Mouse (Mus musculus) lung, postnatal 10 days (tissue): ENCODE data around the gene Plppr1.
A peak's percentile ranks its signal among the peaks of the same experiment; 100 is the strongest.

Experiments
- DNase-seq: peaks from one replicate; pipeline ENCODE4 v3.0.0; 2021

Plppr1 gene

DNA sequence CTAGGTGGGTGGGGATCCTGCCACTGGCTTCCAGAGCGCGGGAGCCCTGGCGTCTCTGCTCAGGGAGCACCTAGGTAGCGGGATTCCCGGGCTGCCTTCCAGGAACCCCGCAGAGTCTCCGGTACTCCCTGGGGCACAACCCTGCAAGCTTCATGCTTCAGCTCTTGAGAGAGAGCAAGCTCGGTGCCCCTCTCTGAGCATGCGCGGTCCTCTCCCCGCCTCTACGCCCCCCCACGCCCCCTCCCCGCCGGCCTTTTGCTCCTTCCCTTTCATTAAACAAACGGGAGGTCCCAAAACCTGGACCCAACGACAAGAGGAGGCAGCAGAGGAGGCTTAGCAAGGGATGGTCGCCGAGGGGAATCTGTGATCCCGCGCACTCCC lies at the start of gene Plppr1:
TSS of gene Plppr1 (plus strand) at position 253 of the 381 bp plus-strand sequence.
- DNase-seq: peak; percentile 1

DNA sequence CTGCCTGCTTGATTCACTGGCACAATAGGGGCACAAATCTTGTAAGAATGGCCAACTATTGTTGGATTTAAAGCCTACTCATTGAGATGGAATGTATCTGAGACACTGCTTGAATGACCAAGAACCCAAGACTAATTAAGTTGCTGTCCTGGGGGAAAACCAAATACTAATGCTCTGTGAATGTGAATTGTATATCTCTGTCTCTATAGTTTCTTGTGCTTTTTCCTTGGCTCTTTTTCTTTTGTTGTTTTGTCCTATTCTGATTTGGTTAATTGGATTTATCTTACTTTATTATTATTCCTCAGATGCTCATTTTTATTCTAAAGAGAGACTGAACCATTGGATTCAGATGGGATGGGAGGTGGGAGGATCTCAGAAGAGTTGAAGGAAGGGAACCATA lies 42.4 kb upstream of the Plppr1 start:
- DNase-seq: no peak

DNA sequence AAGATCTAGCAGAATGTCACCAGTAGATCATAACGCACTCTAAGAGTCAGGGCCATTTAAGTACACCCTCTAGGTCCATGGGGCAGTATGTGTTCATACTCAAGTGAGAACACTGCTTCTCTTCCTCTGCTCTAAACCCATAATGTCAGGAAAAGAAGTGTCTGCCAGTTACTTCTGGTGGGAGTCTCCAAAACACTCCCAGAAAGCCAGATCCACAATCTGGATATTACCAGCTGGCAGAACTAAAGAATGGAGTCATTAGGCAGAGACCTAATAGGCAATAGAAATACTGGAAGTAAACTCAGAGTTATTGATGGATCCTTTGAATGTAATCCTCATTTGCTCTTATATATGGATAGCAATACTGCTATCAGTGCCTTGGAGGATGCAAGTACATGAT lies 35.9 kb upstream of the Plppr1 start:
- DNase-seq: no peak

DNA sequence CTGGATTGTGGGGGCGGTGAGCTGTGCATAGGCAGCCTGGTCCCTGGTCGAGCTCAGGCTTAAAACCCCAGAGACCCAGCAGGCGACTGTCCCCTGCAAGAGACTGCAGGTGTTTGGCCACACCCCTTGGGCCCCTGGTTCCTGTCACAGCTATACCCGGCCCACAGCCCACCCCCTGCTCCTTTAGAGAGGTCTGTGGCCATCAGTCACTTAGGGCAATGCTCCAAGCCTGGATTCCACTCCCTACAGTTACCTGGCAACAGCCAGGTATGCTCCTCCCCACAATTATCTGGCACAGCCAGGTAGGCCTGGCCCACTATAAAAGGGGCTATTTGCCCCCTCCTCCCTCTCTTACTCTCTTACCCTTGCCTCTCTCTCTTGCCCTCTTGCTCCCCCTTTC lies 20.8 kb upstream of the Plppr1 start:
- no peak for DNase-seq

DNA sequence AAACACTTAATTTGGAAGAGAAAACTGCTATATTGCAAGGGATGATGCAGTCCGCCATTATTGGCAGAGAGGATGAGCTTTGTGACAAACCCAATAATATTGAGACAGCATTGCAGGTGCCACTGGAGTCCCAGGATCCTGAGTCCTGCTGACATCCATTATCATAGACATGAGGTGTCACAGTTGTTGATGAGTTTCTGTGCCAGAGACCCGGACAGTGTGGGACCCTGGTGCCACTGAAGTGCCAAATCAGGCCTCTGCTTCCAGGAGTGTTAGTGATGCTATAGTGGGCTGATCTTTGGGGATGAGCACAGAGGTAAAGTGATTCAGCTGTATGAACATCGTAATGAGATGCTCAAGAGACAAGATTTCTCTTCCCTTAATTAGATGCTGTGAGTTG lies 19.2 kb upstream of the Plppr1 start:
- DNase-seq: no peak

DNA sequence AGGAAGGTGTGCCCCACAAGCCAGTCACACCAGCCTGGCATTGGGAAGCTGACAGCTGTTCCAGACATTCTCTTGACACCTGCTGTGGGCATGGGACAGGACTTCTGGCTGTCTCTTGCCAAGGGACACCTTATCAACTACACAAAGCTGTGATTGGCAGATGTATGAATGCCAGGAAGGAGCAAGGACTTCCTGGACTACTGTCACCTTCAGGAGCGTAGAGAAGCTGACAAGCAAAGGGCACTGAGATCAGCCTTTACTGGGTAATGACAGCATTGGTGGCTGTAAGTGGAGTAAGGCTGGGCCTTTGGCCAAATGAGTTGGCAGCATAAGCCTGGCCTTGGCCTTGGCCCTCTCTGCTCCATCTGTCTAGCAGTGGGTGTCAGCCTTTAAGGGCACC lies 17.4 kb upstream of the Plppr1 start:
- no peak for DNase-seq

DNA sequence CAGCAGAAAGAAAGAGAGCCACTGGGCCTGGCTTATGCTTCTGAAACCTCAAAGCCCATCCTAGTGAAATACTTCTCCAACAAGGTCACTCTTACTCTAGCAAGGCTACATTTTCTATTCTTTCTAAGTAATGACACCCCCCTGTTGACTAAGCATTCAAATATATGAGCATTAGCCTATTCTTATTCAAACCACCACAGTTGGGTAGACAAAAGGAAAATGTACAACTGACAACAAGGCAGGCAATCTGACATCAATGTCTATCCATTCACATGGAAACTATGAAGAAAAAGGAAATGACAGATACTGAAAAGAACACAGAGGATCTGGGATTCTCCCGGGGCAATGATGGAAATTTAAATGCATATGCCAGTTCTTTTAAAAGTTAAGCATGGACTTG lies 8.4 kb upstream of the Plppr1 start:
- no peak for DNase-seq

DNA sequence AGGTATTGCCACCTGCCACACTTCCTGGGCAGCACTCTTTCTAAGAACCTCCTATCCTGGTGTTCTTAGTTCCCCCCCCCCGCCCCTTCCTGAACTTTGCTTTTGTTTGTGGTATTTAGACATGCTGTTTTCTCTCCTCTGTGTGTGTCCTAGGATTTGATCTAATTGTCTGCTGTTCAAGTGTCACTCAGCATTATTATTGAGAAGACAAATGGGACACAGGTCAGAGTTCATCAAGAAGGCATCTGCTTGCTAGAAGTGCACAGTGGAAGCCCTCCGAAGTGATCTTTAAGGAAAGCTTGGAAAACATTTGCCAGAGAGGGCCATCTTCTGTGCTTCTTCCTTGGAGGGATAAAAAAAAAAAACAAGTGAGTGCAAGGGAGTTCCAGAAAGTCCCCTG lies 1.2 kb upstream of the Plppr1 start:
- no peak for DNase-seq

DNA sequence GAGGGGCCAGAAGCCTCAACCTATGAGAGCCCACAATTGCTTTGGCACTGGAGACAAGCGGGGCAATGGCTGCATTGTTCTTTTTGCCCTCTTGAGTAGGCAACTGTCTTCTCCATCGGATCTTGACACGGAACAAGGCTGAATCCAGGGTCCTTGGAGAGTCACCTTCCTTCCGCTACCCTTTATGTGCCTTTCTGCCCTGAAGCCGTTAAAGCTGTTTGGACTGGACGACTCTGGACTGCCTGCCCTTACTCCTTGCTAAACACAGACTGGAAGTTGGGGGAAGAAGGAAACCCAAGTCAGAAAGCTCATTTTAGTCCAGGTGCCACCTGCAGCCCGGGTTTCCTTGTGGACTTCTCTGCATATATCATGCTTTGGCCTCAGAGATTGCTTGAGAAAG lies 516 bp upstream of the Plppr1 start:
- DNase-seq: no peak

DNA sequence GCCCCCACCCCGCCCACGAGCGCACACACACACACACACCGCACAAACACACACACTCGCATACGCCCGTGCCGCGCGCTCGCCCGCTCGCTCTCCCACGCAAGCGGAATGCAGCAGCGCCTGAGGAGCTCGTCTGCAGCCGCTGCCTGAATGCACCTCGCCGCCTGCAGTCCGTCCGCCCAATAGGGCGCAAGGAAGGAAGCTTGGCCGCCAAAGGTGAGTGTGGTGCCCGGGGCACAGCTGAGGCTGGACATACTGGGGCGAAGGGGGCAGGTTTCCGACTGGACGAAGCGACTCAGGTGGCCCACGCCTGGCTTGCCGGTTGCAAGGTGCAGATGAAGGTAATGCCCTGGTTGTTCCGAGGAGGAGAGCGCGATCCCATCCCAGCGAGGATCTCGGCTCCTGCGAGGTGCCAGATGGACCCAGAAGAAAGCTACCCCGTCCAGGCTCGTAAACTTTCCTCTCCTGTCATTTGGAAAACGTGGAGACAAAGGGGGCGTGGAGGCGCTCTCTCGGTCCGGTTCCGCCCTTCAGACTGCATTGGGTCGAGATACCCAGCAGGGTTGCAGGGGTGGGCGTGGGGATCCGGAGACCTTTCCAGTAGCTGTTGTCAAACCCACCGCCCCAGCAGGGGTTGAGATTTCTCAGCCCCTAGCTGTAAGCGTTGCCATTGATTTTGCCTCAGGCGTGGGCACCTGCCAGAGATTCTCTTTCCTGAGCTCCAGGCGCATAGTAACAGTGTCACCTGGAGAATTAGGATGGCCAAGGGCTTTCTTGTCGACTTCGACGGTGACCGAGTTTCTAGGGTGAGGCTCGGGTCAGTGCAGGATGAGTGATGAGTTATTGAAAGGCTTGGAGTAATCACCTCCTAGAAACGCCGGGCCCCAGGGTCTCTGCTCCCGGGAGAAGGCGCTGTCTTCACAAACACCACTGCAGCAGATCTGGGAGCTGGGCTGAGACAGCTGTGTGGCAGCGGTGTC lies 619 bp downstream of the Plppr1 start:
- peak; percentile 3 for DNase-seq

DNA sequence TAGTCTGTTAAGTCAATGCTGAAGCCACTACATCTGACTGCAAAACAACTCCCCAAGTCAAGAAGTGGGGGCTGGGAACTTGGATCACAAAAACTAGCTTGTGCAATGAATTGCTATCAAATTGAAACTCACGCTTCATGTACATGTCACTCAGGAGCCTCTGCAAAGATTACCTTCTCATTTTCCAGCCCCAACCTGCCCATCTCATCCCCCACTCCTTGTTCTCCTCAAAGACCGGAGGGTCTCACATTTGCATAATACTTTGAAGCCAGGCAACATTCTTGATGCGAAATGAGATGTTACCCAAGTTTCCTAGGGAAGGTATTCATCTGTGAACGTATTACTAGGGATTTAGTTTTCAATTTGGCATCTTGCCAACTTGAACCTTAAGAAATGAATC lies 10.4 kb downstream of the Plppr1 start:
- no peak for DNase-seq

DNA sequence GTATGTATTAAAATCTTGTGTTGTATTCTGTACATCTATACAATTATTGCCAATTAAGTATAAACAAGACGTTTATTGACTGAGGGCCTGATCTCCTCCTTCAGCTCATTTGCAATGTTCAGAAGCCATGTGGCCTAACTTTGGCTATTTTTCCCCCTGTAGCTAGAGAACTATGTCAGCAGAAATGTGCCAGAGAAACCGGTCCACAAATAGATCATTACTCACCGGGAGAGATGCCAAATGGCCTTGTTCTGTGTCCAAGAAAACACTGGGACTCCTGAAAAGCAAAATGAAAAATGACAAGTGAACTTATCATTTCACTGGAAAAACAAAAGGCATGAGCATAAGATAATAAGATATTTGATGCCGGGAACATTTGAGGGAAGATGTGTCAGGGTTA lies 13.8 kb downstream of the Plppr1 start:
- peak; percentile 84 for DNase-seq

DNA sequence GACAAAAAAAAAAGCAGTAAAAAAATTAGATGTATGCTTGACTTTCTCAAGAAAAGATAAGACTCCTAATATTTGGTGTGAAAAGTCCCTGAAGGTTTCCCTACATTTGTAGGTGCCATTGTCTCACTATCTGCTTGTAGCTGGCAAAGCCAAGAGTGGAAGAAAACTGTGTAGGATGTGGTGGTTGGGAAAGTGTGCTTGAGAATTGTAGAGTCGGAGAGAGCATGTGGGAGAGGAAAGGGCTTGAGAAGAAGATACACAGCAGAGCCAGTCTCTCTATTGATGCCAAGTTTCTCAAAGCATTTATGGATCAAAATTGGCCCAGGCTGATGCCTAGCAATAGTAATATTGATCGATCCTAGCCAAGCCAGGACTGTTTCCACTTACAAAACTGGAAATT lies 16.8 kb downstream of the Plppr1 start:
- no peak for DNase-seq

DNA sequence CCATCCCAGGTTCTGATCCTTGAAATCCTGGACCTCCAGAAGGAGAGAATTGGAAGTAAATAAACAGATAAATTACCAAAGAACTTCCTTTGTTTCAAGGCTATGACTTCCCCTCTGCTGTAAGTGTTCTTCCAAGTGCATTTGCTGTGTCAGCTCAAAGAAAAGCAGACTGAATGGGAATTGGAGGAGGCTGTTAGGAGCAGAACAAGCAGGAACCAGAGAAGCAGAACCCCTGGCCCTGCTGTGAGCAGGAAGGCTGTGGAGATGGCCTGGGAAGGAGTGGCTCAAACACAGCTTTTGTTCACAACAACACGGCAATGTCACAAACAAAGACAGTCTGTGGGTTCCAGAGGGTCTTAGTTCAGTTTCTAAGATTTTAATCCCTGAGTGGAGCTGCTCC lies 20.3 kb downstream of the Plppr1 start:
- no peak for DNase-seq

DNA sequence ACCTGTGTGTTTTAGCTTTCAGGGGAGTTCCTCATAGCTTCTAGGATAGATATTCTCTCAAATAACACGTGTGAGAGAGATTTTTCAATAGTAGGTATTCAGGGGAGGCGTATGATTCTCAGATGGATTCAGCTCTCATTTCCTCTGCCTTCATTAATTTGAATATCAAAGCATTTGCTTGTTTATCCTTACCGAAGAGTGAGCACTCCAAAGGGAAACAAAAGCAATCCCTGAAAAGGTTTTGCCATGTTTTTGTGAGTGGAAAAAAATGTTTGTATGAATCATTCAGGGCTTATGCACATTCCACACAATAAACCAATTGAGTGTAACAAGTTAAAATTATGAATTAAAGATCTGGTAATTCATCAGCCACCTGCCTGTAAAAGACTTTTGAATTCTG lies 29.1 kb downstream of the Plppr1 start:
- no peak for DNase-seq

DNA sequence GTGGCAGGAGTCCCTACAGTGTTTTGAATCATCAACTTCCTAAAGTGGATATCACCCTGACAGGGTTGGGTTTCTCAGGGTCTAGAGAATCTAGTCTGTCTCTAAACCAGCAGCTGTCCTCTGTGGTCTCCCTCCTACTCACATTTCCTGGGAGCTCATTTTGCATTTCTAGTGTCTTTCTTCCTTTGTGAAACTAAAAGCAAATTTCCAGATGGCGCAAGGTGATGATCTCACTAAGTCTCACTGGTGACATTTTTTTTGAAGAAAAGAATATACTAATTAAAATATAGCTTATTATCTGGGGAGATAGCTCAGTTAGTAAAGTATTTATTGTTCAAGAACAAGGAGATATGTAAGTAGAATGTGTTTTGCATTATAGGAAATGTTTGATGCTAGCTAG lies 31.4 kb downstream of the Plppr1 start:
- DNase-seq: no peak

DNA sequence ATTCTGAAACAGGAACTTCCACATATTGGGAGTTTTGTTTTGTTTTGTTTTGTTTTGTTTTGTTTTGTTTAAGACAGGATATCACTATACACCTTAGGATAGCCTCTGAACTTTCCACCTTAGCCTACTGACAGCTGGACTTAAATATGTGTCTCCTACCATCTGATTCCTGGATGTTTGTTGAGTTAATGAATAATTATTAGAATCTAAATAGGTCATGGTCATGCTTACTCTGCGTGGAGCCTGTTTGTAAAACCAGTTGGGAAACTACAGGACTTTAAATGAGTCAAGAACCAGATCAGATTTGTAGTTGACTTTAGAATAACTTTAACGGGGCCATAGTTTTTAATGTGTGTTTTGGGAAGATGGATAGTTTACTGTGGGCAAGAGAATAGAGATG lies 40.4 kb downstream of the Plppr1 start:
- DNase-seq: no peak

DNA sequence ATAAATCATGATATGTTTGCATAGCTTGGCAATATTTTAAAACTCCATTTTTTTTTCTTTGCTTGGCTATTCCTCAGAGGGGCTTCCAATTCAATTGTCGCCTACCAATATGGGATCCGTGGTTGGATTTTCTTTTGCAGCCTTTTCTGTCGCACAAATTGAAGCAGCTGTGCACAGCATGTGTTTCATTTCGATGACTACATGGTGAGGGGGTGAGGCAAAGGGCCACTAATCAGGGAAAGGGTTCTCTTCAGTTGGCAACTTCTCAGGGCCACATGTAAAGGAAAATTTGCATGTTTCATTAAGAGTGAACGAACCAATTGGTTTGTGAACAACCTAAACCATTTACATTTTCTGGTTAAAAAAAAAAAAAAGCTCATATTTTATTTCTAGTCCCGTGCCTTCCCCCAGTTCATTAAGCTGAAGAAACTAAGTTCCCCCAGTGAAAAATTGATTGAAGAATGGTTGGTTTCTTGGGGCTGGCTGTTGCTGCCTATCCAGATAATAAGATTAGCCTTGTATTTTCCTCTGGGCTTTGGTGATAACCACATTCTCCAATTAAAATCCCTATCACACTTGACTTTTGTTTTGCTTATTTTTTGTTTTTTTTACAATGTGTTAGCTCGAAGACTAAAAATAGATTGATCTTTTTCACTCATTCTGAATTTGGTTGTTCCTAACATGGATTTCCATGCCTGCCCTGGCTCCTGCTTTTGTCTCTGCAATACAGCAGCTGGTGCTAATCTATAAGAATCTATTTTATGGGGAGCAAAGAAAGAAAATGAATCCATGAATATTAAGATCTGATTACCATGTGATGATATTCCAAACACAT lies 43.1 kb downstream of the Plppr1 start:
- no peak for DNase-seq

DNA sequence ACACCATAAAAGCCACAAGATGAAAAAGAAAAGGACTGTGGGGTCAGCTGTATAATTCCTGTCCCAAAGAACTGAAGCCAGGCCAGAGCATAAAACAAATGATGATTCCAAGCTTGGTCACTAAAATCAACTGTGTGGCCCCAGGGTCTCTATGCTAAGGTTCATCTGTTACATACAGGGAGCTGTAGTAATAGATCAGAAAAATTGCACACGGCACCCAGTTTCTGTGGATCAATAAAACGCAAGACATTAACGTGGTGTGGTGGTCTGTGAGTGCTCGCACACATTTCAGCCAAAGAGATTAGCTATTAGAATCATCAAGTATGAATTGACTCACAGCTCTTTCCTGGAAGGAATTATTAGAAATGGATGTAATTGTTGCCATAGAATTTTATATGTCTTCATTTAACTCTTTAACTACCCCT lies 43.7 kb downstream of the Plppr1 start:
- DNase-seq: no peak

DNA sequence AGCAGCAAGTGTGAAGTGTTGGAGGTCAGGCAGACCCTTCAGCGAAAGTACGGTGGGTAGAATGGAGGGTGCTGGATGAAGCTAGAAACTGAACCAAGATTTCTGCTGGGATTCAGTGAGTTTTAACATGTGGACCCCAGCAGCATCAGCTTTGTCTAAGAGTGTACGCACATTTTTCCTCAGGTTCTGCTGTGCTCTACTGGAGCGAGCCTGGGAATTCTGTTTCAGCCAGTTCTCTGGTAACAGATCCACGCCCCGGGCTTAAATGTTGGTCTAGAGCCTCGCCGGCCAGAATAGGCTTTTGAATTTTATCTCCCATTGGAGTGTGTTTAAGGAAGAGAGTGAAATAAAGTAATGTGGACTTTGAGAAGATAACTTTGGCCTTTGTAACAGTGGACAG lies 45.8 kb downstream of the Plppr1 start:
- DNase-seq: no peak

DNA sequence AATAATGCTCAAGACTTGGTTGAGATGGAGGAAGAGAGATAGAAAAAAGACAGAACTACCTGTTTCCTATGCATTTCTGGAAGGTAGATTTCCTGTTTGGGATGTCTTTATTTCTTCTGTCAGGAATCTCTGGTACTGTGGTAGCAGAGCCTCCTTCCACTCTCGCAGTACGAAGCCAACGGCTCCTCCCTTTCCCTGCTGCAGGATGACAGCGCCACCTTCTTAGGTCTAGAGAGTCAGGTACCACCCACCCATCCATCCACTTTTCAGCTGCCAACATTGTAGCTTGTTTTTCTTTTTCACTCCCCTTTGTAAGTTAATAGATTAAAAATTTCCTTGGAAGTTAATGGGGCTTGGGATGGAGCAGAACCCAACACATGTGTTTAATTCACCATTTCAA lies 48.8 kb downstream of the Plppr1 start:
- DNase-seq: no peak

DNA sequence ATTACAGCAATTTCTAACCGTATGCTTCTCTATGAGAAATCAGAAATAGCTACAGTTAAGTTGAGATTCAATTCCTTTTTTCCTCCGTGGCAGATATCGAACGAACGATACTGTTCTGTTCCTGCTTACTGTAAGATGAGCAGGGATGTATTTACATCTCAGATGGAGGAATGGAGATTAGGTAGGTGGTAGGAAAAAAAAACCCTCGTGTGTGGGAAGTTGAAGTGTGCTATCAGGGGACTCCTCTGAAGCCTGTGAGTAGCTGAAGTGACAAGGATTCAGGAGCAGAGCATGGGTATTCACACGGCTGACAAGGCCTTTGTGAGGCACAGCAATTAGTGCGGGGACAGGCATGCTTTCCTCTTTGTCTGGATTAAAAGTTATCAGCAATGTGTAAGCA lies 49.3 kb downstream of the Plppr1 start:
- no peak for DNase-seq

DNA sequence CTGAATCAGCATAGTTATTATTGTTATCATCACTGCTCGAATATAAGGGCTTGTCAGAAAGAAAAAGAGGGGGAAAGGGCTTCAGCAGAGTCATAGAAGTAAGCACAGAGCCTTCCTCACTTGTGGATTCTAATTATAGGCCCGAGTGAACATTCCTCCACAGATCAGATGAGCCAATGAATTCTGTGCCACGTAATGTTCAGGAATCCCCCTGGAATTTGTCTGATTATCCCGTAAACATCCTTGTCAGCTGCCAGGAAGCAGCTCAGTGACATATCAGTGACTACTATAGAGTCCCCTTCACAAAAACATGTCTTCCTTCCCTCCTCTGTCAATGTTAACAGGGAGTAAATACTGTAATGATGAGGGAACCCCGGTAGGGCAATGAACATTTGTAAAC lies 50.9 kb downstream of the Plppr1 start:
- no peak for DNase-seq

DNA sequence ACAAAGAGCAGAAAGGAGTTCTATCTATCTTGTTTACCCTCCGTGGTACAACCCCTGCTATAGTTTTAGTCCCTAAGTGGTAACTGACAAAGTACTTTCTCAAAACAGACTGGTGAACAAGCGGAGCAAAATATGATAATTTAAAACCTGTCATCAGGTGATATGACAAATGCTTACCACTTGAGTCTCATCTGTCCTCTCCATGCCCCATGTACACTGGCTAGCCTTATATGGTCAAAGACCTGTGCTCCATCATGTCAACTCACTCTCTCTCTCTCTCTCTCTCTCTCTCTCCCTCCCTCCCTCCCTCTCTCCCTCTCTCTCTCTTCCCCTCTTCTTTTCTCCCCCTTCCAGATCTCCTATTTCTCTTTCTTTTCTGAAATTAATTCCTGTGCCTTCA lies 59.8 kb downstream of the Plppr1 start:
- no peak for DNase-seq
